Mouse (Mus musculus) gastrocnemius, postnatal 4 days (tissue): ENCODE data around the gene Herpud1. TPM values are rescaled to one million over a fixed set of nuclear protein-coding genes. Genes with fewer than 3 reads are reported as not detected.
A peak's percentile ranks its signal among the peaks of the same experiment; 100 is the strongest.
"Not testable (repeated sequence)": the region's sequence is repeated elsewhere in the genome, so short reads cannot be mapped to it uniquely, and the experiment has no call there.

ENCODE experiments used
- DNase-seq, 2 experiments: peaks; one replicate each; pipeline ENCODE4 v3.0.0; 2021 to 2022; ENCODE audit warnings: low spot score in 2 of 2, mixed read lengths in 2 of 2
- total RNA-seq, 2 experiments: library from RNA; stranded (reverse); gene quantifications; 2 replicates each; pipeline ENCODE4 v1.2.3; 2021

Herpud1 gene
- total RNA-seq, 2 experiments from 2014 or later = 57.2 to 58.0 TPM

DNA sequence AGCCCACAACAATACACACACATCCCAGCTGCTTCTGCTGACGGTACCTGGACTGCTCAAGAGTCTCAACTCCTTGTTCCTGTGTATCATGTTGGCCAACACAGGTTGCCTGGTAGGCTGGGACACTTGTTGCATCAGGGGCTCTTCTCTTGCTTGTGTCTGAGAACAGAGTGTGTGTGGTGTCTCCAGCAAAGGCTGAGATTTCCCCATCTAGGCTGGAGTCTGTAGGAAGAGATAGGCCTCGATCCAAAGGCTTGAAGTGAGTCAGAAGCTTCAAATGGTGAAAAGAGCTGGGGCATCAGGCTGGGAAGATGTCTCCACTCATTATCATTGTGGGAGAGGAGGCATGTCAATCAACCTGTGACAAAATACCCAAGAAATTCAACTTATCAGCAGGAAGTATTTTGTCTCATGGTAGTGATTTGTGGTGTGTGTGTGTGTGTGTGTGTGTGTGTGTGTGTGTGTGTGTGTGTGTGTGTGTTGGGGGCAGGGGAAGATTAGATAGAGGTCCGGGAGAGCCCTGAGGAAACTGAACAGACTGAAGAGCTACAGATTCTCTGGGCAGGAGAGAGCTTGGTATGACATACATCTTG lies 13.2 kb downstream of the Herpud1 start:
- DNase-seq = no peak

DNA sequence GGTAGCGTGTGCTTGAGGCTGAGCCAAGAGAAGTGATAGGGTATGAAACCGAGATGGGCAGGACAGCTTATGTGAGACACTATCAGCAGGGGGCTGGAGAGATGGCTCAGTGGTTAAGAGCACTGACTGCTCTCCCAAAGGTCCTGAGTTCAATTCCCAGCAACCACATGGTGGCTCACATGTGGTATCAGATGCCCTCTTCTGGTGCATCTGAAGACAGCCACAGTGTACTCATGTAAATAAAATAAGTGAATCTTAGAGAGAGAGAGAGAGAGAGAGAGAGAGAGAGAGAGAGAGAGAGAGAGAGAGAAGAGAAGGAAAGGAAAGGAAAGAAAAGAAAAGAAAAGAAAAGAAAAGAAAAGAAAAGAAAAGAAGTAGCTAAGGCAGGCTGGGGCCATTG lies 13.7 kb downstream of the Herpud1 start:
- DNase-seq = not testable (repeated sequence)

DNA sequence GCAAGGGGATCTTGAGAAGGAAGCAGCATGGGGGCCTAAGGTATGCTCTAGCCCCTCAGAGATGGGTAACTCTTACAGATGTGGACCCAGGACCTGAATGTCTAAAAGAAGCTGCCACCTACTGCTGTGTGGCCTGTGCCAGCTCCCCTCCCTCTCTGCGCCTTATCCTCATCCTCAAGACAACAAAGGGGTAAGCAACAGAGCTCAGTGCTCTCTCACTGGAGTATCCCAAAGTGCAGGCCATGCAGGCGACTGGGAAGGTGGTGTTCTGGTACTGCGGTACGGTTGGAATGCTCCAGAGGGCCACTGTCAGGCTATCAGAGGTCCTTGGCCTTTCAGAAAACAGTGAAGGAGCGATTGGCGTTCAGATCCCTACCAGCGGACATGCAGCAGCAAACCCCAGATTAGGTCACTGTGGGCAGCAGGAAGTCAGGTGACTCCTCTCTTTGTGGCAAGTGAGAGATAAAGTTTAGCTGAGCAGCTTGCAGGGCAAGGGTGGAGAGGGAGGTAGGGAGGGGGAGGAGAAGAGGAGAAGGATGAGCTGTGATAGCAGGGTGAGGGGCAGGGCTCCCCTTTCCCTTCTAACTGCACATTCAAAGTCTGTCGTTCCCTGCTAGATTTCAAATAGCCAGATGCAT lies 22.3 kb downstream of the Herpud1 start:
- no peak for DNase-seq

DNA sequence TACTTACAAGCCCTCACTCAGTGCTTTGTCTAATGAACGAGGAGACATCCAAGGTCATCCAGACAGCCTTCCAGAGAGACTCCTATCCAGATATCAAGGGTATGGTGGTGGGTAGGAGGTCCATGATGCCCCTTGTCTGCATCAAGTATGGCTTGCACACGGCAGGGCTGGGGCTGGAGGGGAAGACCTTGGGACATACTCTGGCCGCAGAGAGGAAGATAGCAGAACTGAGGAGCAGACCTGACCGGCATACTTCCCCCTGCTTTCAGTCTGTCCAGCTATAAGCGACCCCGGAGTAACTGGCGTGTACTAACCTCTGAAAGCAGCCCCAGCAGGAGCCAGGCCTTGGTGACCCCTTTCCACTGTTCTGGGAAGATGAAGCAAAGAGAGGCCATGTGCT lies 23.3 kb downstream of the Herpud1 start:
- no peak for DNase-seq

DNA sequence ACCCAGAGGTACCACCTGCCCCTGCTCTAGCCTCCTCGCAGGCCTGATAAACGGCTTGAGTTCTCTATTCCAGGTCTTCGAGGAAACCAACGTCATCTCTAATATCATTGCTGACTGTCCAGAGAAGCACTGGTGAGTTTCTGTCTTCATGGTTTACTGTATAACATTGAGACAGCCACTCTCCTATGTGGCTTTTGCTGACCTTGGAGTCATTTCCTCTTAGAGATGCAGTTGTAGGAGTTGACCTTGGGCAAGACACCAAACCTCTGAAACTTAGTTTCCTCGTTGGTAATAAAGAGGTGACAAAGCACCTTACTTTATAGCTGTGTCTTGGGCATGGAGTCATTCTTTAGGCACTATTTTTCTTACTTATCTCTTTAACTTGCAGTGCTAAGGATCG lies 26.3 kb downstream of the Herpud1 start:
- DNase-seq = no peak

DNA sequence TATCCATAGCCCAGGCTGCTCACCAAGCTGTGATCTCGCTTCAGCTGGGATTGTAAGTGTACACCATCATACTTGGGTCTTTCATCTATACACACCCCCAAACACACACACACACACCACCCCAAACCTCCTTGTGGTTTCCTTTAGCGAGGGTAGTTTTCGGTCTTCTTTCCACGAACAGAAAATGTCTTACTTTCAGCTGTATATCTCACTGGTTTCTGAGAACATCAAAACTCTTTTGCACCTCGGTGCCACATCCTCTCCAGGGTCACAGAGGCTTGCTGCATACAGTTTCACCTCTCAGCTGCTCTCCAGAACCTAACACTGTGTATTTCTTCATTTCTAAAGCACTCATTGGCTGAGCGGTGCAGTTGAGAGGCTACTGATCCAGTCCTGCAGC lies 27.3 kb downstream of the Herpud1 start:
- DNase-seq = no peak

DNA sequence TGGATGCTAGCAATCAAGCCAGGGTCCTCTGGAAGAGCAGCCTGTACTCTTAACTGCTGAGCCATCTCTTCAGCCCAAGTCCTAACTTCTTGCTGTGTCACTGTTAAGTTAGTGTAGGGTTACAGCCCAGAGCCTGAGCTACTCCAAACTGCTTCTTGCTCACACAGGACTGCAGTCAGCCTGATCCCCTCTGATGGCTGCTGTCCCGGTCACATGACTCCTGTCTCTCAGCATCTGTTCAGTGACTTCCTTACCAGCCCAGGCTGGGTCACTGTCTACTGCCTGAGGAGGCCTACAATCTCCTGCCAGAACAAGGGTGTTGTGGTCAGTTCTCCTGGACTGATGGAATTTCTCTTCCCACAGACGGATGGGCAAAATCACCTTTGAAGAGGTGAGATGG lies 29.0 kb downstream of the Herpud1 start:
- DNase-seq = no peak

DNA sequence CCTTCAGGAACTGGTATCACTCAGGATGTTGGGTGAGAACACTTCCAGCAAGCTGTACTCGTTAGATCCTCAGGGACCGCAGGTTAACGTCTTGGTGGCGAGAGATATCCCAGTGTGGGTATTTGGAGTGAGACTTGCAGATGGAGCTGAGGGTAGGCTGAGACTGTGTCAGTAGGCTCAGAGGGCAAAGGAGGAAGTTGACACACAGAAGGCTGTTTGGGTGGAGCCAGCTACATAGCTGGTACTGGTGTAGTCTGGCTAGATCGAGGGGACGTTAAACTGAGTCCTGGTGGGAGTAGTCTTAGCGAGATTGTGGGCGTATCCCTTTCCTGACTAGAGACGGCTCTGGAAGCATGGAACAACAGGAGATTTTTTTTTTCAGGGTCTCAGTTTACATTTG lies 31.8 kb downstream of the Herpud1 start:
- no peak for DNase-seq

DNA sequence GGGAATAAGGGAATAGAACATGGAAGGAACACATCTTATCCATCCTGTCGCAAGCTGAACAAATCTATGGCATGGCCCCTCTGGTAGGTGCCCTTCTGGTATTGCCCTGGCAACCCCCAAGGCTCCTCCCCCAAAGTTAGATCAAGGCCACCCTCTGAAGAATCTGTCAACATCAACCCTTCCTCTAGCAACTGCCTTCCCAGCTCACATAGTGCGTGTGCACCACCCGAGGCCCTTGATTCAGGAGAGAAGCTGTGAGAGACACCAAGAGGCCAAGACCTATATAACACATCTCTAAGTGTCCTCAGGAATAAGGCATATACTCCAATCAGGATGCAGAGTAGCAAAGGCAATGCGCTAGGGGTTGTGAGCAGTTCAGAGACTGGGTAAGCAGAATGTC lies 36.0 kb downstream of the Herpud1 start:
- no peak for DNase-seq

DNA sequence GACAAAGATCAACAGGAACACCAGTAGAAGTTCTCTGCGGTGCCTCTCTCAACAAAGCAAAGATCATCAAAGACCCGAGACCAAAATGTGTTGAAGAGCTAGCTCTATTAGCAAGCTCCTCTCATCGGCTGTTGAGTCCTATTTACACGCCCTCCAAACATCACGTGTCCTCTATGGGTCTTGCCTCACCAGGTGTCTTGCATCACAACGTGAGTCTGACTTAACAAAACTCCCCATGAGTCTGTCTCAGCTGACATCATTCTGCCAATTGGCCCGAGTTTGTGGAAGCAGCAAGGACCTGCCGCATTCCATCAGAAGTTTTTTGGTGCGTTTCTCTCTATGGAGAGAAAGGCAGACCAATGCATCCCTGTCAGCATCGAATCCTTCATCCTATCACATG lies 41.7 kb downstream of the Herpud1 start:
- no peak for DNase-seq

DNA sequence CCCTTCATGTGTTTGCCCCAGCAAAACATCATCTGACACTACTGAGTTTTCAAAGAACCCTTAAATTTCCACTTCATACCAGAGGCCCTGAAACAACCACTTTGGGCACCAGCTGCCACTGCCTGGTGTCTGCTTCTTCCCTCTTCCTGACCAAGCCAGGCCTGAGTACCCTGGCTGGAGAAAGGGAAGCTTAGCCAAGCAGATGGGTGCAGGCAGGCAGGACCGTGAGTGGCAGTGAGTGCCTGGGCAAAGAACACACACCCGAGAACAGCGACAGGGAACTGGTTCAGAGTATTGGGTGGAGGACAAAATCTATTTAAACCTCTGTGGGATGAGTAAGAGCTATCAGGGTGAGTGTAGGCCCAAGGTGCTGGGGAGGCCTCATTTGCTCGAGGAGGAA lies 42.2 kb downstream of the Herpud1 start:
- no peak for DNase-seq

DNA sequence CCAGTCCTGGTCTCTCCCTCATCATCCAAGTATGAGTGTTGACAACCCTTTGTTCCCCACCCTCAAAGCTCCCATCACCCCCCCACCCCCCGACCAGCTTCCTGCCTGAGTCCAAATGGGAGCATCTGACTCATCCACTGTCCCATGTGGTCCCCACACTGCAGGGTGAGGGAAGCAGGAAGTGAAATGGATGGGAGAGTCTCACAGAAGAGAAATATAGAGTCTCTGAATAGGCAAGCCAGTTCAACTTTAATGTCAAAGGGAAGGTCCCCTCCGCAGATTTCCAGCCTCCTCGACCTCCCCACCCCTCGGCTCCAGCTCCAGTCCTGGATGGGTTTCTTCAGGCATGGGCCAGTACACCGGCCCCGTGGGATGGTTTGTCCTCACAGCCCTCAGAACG lies 43.1 kb downstream of the Herpud1 start:
- no peak for DNase-seq

DNA sequence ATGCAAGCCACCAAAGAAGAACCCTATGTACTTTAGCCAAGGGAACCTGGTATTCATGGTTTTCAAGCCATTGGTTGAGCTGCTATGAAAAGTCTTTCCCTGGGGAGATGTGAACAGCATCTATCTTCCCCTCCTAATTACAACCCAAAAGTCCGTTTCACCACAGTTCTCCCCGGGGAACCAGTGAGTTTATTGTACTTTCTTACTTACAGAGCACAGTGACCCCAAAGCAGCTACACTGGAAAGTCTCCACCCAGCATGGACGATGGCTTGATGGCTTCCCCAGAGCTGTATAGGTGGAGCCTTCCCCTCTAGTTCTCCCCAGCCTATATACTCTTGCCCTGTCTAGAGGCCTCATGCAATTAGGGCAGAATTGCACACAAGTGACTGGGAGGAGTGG lies 46.0 kb downstream of the Herpud1 start:
- DNase-seq = no peak

DNA sequence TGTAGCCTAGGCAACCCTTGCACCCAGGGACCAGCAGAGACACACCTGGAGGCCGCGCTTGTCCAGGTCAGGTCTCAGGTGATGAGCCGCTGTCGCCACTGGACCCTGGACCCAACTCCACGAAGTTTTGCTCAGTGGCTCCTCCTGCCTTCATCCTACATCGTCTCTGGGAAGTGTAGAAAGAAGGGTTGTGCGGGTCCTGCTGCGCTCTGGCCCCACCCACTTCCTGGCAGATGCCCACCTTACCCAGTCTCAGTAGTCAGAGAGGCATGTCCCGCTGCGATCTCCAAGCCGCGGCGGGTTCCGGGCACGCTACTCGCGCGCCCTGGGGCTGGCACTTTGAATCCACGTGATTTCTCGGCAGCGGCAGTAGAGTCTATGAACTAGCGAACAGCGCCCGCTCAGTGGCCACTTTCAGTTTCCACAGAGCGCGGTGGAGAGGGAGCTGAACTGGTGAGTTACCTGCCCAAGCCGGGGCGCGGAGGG lies 47.8 kb downstream of the Herpud1 start, which contains the start of gene Nlrc5:
Nlrc5 (plus strand) TSS at position 376 of the 486 bp plus-strand sequence.
- DNase-seq = peak; percentile 43 to 54

DNA sequence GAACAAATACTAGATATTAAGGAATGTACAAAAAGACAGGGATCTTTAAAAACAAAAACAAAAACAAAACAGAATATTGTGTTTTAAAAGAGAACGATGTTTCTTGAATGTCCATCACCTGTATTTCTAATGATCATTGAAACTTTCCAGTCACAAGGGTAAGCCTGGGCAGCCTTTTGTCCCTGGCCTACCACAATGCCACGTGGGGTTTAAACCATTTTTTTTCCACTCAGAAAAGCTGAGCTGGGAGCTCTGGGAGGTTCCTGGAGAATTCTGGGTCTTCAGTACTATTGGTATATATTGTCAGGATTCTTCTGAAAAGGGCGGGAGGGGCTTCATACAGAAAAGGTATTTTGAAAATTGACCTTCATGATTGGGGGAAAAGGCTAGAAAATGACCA lies 48.7 kb downstream of the Herpud1 start:
- no peak for DNase-seq

DNA sequence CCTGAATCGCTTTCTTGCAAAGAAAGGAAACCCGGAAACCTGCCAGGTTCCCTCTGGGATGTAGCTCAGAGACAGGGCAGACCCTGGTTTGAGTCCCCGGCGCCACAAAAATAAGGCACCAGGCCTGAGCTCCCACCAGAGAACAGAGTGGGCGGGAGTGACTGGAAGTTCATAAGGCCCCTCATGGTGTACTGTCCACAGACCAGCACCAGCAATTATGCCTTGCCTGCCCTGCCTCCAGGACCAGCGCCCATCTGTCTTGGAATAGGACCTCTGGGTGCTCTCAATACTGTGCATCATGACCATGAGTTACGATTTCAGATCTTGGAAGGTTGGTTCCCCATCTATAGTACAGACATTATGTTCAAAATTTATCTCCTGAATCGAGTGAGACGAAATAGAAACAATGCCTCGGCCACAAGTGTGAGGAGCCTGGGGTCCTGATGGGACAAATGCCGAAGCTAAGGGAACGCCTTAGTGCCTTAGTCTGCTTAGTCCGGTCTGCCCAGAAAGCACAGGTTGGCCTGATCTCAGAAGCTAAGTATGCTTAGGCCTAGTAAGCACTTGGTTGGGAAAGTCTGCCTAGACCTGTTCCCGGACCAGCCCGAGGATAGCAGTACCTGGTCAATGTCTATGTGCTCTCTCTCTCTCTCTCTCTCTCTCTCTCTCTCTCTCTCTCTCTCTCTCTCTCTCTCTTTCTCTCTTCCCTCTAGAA lies 49.3 kb downstream of the Herpud1 start:
- DNase-seq = no peak

DNA sequence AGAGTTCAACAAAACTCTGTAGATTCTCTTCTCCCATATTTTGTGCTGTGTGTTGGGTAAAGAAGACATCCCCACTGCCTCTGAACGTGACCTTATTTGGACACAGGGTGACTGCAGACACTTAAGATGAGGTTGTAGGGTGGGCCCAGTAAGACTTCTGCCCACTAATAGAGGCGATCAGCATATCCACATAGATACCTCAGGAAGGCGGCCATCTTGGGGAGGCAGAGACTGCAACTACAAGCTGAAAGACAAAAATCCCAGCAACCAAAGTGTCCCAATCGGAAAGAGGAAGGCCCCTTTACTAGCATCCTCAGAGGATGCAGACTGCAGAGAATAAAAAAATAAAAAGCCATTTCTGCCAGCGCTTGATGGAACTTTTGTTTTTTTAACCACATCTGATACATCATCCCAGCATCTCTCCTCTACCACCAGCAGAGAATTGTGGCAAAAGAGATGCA lies 49.9 kb downstream of the Herpud1 start:
- DNase-seq = no peak

DNA sequence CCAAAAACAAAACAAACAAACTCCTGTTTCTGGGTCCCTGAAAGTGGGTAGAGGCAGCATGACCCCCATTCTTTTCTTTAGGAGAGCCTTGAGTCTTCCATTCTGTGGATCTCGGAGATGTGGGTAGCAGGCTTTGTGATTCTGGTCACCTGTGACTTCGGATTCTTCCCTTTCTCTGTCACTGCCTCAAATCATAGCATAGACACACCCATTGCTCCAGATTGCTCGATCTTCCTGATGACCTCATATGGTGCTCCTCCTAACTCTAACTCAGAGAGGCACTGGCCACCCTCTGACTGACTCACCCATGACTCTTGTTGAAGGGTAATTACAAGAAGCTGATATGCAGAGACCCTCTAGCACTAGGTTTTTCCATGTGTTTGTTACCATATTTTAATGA lies 50.7 kb downstream of the Herpud1 start:
- no peak for DNase-seq

DNA sequence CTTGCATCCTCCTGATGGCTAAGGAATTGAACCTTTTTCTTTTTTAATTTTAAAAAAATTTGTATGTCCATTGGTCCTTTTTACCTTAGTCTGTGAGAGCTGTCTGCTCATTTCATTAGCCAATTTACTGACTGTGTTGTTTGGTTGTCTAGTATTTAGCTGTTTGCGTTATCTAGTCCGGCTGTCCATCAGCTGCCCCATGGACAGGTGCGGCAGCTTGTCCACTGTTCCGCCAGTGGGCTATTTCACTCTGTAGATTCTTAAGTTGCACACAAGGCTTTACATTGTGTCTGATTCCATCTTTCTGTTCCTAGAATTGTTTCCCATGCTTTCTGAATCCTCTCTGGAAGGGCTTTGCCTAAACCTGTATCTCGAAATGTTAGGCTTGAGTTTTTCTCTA lies 52.4 kb downstream of the Herpud1 start:
- DNase-seq = no peak

DNA sequence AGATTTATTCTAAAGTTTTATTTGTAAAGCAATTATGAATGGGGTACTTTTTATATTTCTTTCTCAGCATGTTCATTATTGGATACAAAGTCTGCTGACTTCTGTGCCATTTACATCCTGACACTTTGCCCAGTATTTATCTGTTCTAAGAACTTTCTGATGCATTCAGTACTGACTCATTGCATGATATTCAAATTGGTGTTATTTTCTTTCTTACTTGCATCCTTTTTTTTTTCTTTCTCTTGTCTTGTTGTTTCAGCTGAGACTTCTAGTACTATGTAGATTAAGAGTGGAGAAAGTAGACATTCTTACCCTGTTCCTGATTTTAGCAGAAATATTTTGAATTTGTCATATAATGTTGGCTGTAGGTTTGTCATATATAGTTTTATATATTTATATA lies 53.5 kb downstream of the Herpud1 start:
- no peak for DNase-seq

DNA sequence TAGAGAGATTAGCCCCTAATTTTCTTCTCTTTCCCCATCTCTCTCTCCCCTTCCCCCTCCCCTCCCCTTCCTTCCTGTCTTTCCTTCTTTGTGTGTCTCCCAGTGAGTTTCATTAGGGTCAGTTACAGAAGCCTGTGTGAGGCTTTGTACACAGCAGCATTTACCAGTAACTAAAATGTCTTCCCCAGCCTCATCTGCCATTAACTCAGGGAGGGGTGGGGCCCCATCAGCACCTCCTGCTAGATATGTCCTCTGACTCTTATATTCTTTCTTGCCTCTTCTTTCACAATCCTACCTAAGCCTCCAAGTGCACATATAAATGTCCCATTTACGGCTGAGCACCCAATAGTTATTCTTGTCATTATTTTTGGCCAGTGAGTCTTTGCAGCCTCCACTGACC lies 54.2 kb downstream of the Herpud1 start:
- no peak for DNase-seq

DNA sequence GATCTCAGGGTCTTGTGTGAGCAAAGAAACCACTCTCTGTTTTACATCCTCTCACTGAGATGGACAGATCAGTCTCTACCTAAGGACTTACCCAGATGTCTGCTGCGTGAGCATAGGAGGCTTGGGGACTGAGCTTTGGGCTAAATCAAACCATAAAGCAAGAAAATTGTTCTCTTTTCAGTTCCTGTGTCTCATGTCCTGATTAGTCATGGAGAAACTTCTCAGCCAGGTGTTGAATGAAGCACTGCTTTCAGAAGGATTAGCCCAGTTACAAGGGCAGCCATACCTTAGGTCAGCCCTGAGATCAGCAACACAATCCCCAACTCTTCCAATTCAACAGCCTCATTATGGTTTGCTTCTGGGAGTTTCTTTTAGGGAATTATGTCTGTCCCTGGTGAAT lies 55.4 kb downstream of the Herpud1 start:
- DNase-seq = no peak
